Mouse (Mus musculus) frontal cortex, postnatal 14 days (tissue): ENCODE data around the gene Lpin2.
A peak's percentile ranks its signal among the peaks of the same experiment; 100 is the strongest.

Experiments used
- DNase-seq, 2 experiments: peaks; one replicate each; pipeline ENCODE4 v3.0.0; 2022; ENCODE audit warnings: low spot score in 2 of 2

Gene Lpin2

GRCm38 (mm10) chr17:71230108-71230709 lies 47.8 kb downstream of the Lpin2 start:
- no peak for DNase-seq

GRCm38 (mm10) chr17:71231998-71232397 lies 49.6 kb downstream of the Lpin2 start:
- no peak for DNase-seq

- DNase-seq: no peak
Observed at GRCm38 (mm10) chr17:71233210-71233609, 50.9 kb downstream of the Lpin2 start.

GRCm38 (mm10) chr17:71234041-71234594 lies 51.8 kb downstream of the Lpin2 start:
- DNase-seq: no peak

- DNase-seq: no peak
Observed at GRCm38 (mm10) chr17:71235229-71235958, 53.0 kb downstream of the Lpin2 start.

- no peak for DNase-seq
Observed at GRCm38 (mm10) chr17:71238494-71238893, 56.1 kb downstream of the Lpin2 start.

- DNase-seq: no peak
Observed at GRCm38 (mm10) chr17:71240811-71241210, 58.5 kb downstream of the Lpin2 start.

- no peak for DNase-seq
Observed at GRCm38 (mm10) chr17:71242666-71243065, 60.3 kb downstream of the Lpin2 start.

GRCm38 (mm10) chr17:71245133-71245532 lies 62.8 kb downstream of the Lpin2 start:
- no peak for DNase-seq

- DNase-seq: no peak
Observed at GRCm38 (mm10) chr17:71246022-71246421, 63.7 kb downstream of the Lpin2 start.

- no peak for DNase-seq
Observed at GRCm38 (mm10) chr17:71248963-71249362, 66.6 kb downstream of the Lpin2 start.

GRCm38 (mm10) chr17:71250046-71250445 lies 67.7 kb downstream of the Lpin2 start:
- DNase-seq: no peak

GRCm38 (mm10) chr17:71250819-71251600 lies 68.7 kb downstream of the Lpin2 start:
- peak in 1 of 2 experiments; percentile 47 for DNase-seq

- no peak for DNase-seq
Observed at GRCm38 (mm10) chr17:71251601-71252001, 69.2 kb downstream of the Lpin2 start.

GRCm38 (mm10) chr17:71252101-71252500 lies 69.7 kb downstream of the Lpin2 start:
- DNase-seq: no peak

- no peak for DNase-seq
Observed at GRCm38 (mm10) chr17:71253391-71253790, 71.0 kb downstream of the Lpin2 start.

- no peak for DNase-seq
Observed at GRCm38 (mm10) chr17:71254106-71254505, 71.7 kb downstream of the Lpin2 start.

GRCm38 (mm10) chr17:71254736-71255135 lies 72.4 kb downstream of the Lpin2 start:
- no peak for DNase-seq

GRCm38 (mm10) chr17:71256068-71256615 lies 73.8 kb downstream of the Lpin2 start:
- DNase-seq: no peak

- no peak for DNase-seq
Observed at GRCm38 (mm10) chr17:71256806-71257536, 74.6 kb downstream of the Lpin2 start.

GRCm38 (mm10) chr17:71259727-71260126 lies 77.4 kb downstream of the Lpin2 start:
- DNase-seq: no peak
